Mouse (Mus musculus): ENCODE results near the gene Acadsb.
"Not testable (repeated sequence)": the region's sequence is repeated elsewhere in the genome, so short reads cannot be mapped to it uniquely, and the experiment has no call there.

DNA sequence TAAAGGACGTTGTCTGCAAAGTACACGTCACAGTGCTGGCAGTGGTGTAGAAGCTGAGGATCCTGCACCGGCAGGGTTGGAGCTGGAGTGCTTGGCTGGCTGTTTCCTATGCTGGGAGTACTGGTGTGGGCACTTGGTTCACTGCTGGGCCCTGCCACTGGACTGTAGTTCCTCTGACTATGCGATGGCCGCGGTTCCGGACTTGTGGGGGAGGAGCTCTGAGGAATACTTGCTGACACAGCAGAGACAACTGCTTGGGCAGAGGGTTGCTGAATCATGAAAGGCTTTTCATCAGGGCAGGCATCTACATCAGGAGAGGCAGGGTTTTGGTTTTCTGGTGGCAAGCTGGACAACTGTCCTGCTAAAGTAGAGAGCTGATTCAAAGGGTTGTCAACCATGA is 18.6 kb upstream of the Acadsb start:
- TF ChIP-seq CTCF (IDR thresholded peaks at IDR 0.05; ENCODE audit: low read depth); EP300 (optimal IDR thresholded peaks at IDR 0.05): not testable (repeated sequence)
